Mouse (Mus musculus) cortical plate, adult 2 months (tissue): Measurements from ENCODE around the gene Padi2. TPM values are rescaled to one million over a fixed set of nuclear protein-coding genes. Genes with fewer than 3 reads are reported as not detected.

Source experiments
- H3K27ac ChIP-seq: fragments of 200-500 bp; 2 replicates; pipeline ENCODE4 v1.5.1; 2012; ENCODE audit warnings: low read length, control low read depth, inconsistent platforms; ENCODE audit not compliant: insufficient read depth
- H3K4me1 ChIP-seq: fragments of 200-500 bp; 2 replicates; pipeline ENCODE4 v1.6.1; 2011; ENCODE audit warnings: low read length; ENCODE audit not compliant: control insufficient read depth, insufficient read depth
- H3K4me3 ChIP-seq: fragments of 200-500 bp; 2 replicates; pipeline ENCODE4 v1.5.1; 2011; ENCODE audit warnings: mild to moderate bottlenecking, low read length, control low read depth; ENCODE audit not compliant: insufficient read depth
- CTCF ChIP-seq: fragments of 200-500 bp; IDR thresholded peaks from 2 replicates; pipeline ENCODE4 v1.5.1; 2011; ENCODE audit warnings: mild to moderate bottlenecking, control low read depth, low read length; ENCODE audit not compliant: insufficient read depth; ENCODE audit errors: extremely low read depth
- POLR2A ChIP-seq: fragments of 200-500 bp; IDR thresholded peaks from 2 replicates; pipeline ENCODE4 v1.6.1; 2011; ENCODE audit warnings: mild to moderate bottlenecking, low read length, control low read depth; ENCODE audit not compliant: insufficient read depth; ENCODE audit errors: extremely low read depth
- polyA plus RNA-seq: library from polyadenylated mRNA; depleted of rRNA; stranded (reverse); fragments of >200 nt; gene quantifications from 2 replicates; pipeline ENCODE4 v1.2.3, GENCODE M21; 2012

Padi2 gene
- polyA plus RNA-seq, 1 experiment = 19.4 TPM

- no peak overlapping the region for H3K4me3 ChIP-seq
- TF ChIP-seq CTCF = no peak
- H3K4me1 ChIP-seq = no peaks in the 10 kb centered on the region
- no peak overlapping the region for H3K27ac ChIP-seq
These were observed 35.3 kb upstream of the Padi2 start for GRCm38 (mm10) chr4:140870876-140871275.

- Histone ChIP-seq H3K27ac (no peak overlapping the region), H3K4me3 (no peak overlapping the region), H3K4me1 (no peaks in the 10 kb centered on the region)
- TF ChIP-seq POLR2A = no peak
- TF ChIP-seq CTCF = no peak
These were observed 34.8 kb upstream of the Padi2 start for GRCm38 (mm10) chr4:140871376-140871775.

GRCm38 (mm10) chr4:140871851-140872685 is 34.1 kb upstream of the Padi2 start:
- TF ChIP-seq POLR2A (no peak), CTCF (no peak)
- no peaks in the 10 kb centered on the region for H3K4me1 ChIP-seq
- H3K27ac ChIP-seq = no peak overlapping the region
- H3K4me3 ChIP-seq = no peak overlapping the region

- Histone ChIP-seq H3K4me1 (no peaks in the 10 kb centered on the region), H3K27ac (no peak overlapping the region), H3K4me3 (no peak overlapping the region)
- TF ChIP-seq CTCF (no peak), POLR2A (no peak)
These were observed 33.5 kb upstream of the Padi2 start for GRCm38 (mm10) chr4:140872686-140872992.

- H3K27ac ChIP-seq = no peak overlapping the region
- TF ChIP-seq CTCF (no peak), POLR2A (no peak)
- H3K4me3 ChIP-seq = no peak overlapping the region
- H3K4me1 ChIP-seq = no peaks in the 10 kb centered on the region
These were observed 33.1 kb upstream of the Padi2 start for GRCm38 (mm10) chr4:140873011-140873410.

GRCm38 (mm10) chr4:140876161-140876560 is 30.0 kb upstream of the Padi2 start:
- TF ChIP-seq POLR2A (no peak), CTCF (no peak)

GRCm38 (mm10) chr4:140876681-140877080 is 29.5 kb upstream of the Padi2 start:
- no peaks in the 10 kb centered on the region for H3K4me1 ChIP-seq
- H3K4me3 ChIP-seq = no peak overlapping the region
- no peak overlapping the region for H3K27ac ChIP-seq
- no peak for TF ChIP-seq POLR2A
- TF ChIP-seq CTCF = no peak

More at GRCm38 (mm10) chr4:140876161-140876560, 30.0 kb upstream of the Padi2 start:
- Histone ChIP-seq H3K27ac (no peak overlapping the region), H3K4me1 (no peaks in the 10 kb centered on the region), H3K4me3 (no peak overlapping the region)

- Histone ChIP-seq H3K4me3 (no peak overlapping the region), H3K27ac (no peak overlapping the region), H3K4me1 (no peaks in the 10 kb centered on the region)
- TF ChIP-seq CTCF (no peak), POLR2A (no peak)
These were observed 28.7 kb upstream of the Padi2 start for GRCm38 (mm10) chr4:140877441-140877840.

GRCm38 (mm10) chr4:140878655-140879054 is 27.5 kb upstream of the Padi2 start:
- TF ChIP-seq POLR2A (no peak), CTCF (no peak)
- H3K4me3 ChIP-seq = no peak overlapping the region
- no peaks in the 10 kb centered on the region for H3K4me1 ChIP-seq
- H3K27ac ChIP-seq = no peak overlapping the region

GRCm38 (mm10) chr4:140879116-140879515 is 27.0 kb upstream of the Padi2 start:
- no peak for TF ChIP-seq CTCF
- TF ChIP-seq POLR2A = no peak
- no peaks in the 10 kb centered on the region for H3K4me1 ChIP-seq
- H3K27ac ChIP-seq = no peak overlapping the region
- no peak overlapping the region for H3K4me3 ChIP-seq
